Mouse (Mus musculus): ENCODE results near the gene Fjx1. TPM values are rescaled to one million over a fixed set of nuclear protein-coding genes. Genes with fewer than 3 reads are reported as not detected.

Fjx1 gene
- total RNA-seq, 1 experiment, result 17.3 TPM

DNA sequence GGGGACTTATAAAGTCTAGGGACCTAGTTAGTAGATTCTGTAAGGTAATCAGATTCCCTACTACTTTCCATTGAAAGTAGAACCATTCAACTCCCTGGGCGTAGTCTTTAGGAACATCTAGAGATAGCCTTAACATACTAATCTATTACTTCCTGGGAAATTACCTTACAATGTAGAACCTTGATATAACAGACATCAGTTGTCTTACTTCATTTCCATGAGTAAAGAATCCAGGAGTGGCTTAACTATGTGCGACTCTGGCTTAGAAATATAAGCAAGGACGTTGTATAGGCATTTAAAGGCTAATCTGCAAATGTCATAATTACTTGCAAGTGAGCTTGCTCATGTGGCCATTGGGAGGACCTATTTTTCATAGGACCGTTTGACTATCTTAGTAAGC, 49.0 kb downstream of the Fjx1 start:
- Histone ChIP-seq H3K4me1 (ENCODE audit: control insufficient read depth in 2 of 2, insufficient read depth in 2 of 2, low read length in 2 of 2, poor library complexity in 1 of 2) (peaks cover 4 to 6% of the 10 kb centered on the region in 2 experiments; a peak in 2 of 4 replicates), H3K9me3 (ENCODE audit: control insufficient read depth, insufficient read depth, low read depth, low read length) (no peaks in the 10 kb centered on the region), H3K36me3 (ENCODE audit: control insufficient read depth, insufficient read depth, low read length, poor library complexity, severe bottlenecking) (no peaks in the 10 kb centered on the region), H3K27ac (ENCODE audit: insufficient read depth, low read depth, low read length, poor library complexity, severe bottlenecking) (no peak overlapping the region), H3K4me3 (ENCODE audit: insufficient read depth in 1 of 2, low read depth in 1 of 2, low read length in 2 of 2, poor library complexity in 1 of 2, severe bottlenecking in 1 of 2) (no peak overlapping the region), H3K9ac (ENCODE audit: insufficient read depth, low read depth, low read length, poor library complexity, severe bottlenecking) (no peak overlapping the region)
- in situ Hi-C loops (cut with MboI; ENCODE audit: low sequenced_read_pairs in 2 of 2, unreplicated experiment in 2 of 2), result no loop called here
- no peak for DNase-seq (ENCODE audit: low read depth, low spot score)
- TF ChIP-seq ZC3H11A (IDR thresholded peaks at IDR 0.05; ENCODE audit: borderline replicate concordance, low read depth, low read length) (no peak), ZNF384 (IDR thresholded peaks at IDR 0.05; ENCODE audit: low read depth, low read length) (0 out of 2 replicates have a peak, but pooled peaks have one; percentile 40)

DNA sequence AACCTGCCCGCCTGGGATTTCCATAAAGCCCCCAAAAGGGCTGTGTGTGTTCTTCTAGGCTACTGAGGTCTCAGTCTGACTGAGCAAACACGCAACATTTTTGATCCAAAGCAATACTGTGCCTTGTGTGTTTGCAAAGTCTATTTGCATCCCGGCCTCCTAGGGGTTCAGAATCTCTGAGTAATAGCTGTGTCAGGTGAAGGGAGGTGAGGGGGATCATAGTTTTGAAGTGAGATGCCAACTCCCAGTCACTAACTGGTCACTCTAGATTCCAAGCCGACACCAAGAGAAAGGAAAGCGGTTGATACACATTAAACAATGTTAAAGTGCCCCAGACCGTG, 51.0 kb downstream of the Fjx1 start:
- in situ Hi-C loops (cut with MboI; ENCODE audit: low sequenced_read_pairs in 2 of 2, unreplicated experiment in 2 of 2), result no loop called here
- Histone ChIP-seq H3K9me3 (ENCODE audit: control insufficient read depth, insufficient read depth, low read depth, low read length) (no peaks in the 10 kb centered on the region), H3K9ac (ENCODE audit: insufficient read depth, low read depth, low read length, poor library complexity, severe bottlenecking) (peak overlapping the region; percentile 80; the same call in 1 of the 2 replicates), H3K4me3 (ENCODE audit: insufficient read depth in 1 of 2, low read depth in 1 of 2, low read length in 2 of 2, poor library complexity in 1 of 2, severe bottlenecking in 1 of 2) (peak overlapping the region; percentile 75 to 83), H3K27ac (ENCODE audit: insufficient read depth, low read depth, low read length, poor library complexity, severe bottlenecking) (no peak overlapping the region), H3K36me3 (ENCODE audit: control insufficient read depth, insufficient read depth, low read length, poor library complexity, severe bottlenecking) (no peaks in the 10 kb centered on the region), H3K4me1 (ENCODE audit: control insufficient read depth in 2 of 2, insufficient read depth in 2 of 2, low read length in 2 of 2, poor library complexity in 1 of 2) (peaks cover 4% of the 10 kb centered on the region in 2 experiments; a peak in 2 of 4 replicates)
- TF ChIP-seq MAFK (IDR thresholded peaks at IDR 0.05; ENCODE audit: insufficient read depth, low read depth, low read length), result no peak
- TF ChIP-seq HCFC1 (IDR thresholded peaks at IDR 0.05; ENCODE audit: borderline replicate concordance, insufficient read depth, low read length), result no peak
- no peak for TF ChIP-seq ZC3H11A (IDR thresholded peaks at IDR 0.05; ENCODE audit: borderline replicate concordance, low read depth, low read length)
- no peak for TF ChIP-seq ZNF384 (IDR thresholded peaks at IDR 0.05; ENCODE audit: low read depth, low read length)
- no peak for TF ChIP-seq CHD2 (IDR thresholded peaks at IDR 0.05; ENCODE audit: low read depth, low read length)
- no peak for DNase-seq (ENCODE audit: low read depth, low spot score)

DNA sequence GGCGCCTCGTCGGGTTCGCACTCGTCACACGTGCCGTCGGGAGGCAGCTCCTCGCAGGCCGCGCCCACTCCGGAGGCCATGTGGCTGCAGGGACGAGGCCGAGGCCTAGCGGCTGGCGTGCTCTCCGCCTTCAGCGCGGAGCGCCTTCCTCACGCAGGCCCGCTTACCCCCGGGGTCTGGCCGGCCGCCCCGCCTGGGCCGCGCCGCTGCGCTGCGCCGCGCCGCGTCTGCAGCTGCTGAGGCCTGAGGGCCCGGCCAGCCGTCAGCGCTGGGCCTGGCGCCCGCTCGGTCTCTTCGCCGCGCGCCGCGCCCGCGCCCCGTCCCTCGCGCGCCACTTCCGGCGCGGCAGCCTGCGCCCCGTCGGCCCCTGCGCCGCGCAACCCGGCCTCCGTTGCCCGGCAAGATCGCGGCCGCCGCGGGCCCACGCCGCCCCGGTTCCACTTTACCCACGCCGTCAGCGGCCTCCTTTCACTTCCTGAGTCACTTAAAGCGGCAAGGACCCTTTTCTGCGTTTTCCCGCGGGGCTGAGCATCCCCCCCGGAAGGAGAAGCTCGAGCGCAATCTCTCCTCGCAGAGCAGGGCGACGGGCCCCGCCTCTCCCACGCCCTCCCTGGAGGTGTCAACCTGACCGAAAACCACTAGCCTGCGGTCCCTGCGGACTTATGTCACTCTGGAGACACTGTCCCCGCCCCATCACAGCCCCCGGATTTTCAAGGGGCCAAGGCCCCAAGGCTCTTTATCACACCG, 51.5 kb downstream of the Fjx1 start:
- peaks cover 4% of the 10 kb centered on the region in 2 experiments; a peak in 2 of 4 replicates for H3K4me1 ChIP-seq (ENCODE audit: control insufficient read depth in 2 of 2, insufficient read depth in 2 of 2, low read length in 2 of 2, poor library complexity in 1 of 2)
- DNase-seq (ENCODE audit: low read depth, low spot score), result peak; percentile 61
- no peak for TF ChIP-seq CHD2 (IDR thresholded peaks at IDR 0.05; ENCODE audit: low read depth, low read length)
- no peak for TF ChIP-seq ZNF384 (IDR thresholded peaks at IDR 0.05; ENCODE audit: low read depth, low read length)
- TF ChIP-seq MAFK (IDR thresholded peaks at IDR 0.05; ENCODE audit: insufficient read depth, low read depth, low read length), result no peak
- TF ChIP-seq ZC3H11A (IDR thresholded peaks at IDR 0.05; ENCODE audit: borderline replicate concordance, low read depth, low read length), result no peak
- no peak for TF ChIP-seq HCFC1 (IDR thresholded peaks at IDR 0.05; ENCODE audit: borderline replicate concordance, insufficient read depth, low read length)
- peak overlapping the region; percentile 80 for H3K9ac ChIP-seq (ENCODE audit: insufficient read depth, low read depth, low read length, poor library complexity, severe bottlenecking)
- no peaks in the 10 kb centered on the region for H3K36me3 ChIP-seq (ENCODE audit: control insufficient read depth, insufficient read depth, low read length, poor library complexity, severe bottlenecking)
- no peak overlapping the region for H3K27ac ChIP-seq (ENCODE audit: insufficient read depth, low read depth, low read length, poor library complexity, severe bottlenecking)
- H3K9me3 ChIP-seq (ENCODE audit: control insufficient read depth, insufficient read depth, low read depth, low read length), result no peaks in the 10 kb centered on the region
- peak overlapping the region; percentile 75 to 83 for H3K4me3 ChIP-seq (ENCODE audit: insufficient read depth in 1 of 2, low read depth in 1 of 2, low read length in 2 of 2, poor library complexity in 1 of 2, severe bottlenecking in 1 of 2)
- in situ Hi-C loops (cut with MboI; ENCODE audit: low sequenced_read_pairs in 2 of 2, unreplicated experiment in 2 of 2), result no loop called here

DNA sequence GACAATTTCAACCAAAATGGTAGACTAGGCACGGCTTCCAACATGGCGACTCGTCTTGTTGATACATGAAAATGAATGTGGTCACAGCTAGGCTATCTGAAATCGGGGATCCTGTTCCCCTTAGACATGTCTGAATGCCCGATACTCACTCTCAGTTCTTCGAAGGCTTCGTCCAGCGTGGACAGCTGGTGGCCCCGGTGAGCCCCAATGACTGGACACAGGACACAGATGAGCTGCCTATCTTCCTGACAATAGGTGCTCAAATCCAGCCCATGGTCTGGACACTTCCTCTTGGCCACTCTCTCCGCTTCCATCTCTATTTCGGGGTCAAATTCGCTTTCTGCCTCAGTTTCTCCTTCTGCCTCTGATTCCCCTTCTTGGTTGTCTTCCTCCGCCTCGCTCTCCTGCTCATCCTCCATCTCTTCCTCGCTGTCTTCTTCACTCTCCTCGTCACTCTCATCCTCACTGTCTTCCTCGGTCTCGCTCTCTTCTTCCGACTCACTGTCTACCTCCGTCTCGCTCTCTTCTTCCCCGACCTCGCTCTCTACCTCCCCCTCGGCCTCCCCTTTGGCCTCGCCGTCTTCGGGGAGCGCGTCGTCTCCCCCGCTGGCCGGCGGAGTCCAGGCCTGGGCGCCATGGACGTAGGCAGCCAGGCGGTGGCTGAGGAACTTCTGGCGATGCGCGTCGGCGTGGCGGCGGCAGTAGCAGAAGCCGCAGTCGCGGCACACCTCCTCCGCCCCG, 52.3 kb downstream of the Fjx1 start:
- DNase-seq (ENCODE audit: low read depth, low spot score), result no peak
- H3K27ac ChIP-seq (ENCODE audit: insufficient read depth, low read depth, low read length, poor library complexity, severe bottlenecking), result no peak overlapping the region

More for the DNA sequence above, 52.3 kb downstream of the Fjx1 start:
- H3K36me3 ChIP-seq (ENCODE audit: control insufficient read depth, insufficient read depth, low read length, poor library complexity, severe bottlenecking), result no peaks in the 10 kb centered on the region
- in situ Hi-C loops (cut with MboI; ENCODE audit: low sequenced_read_pairs in 2 of 2, unreplicated experiment in 2 of 2), result no loop called here
- TF ChIP-seq CHD2 (IDR thresholded peaks at IDR 0.05; ENCODE audit: low read depth, low read length) (no peak), ZNF384 (IDR thresholded peaks at IDR 0.05; ENCODE audit: low read depth, low read length) (no peak)
- peak overlapping the region; percentile 52 to 83 for H3K4me3 ChIP-seq (ENCODE audit: insufficient read depth in 1 of 2, low read depth in 1 of 2, low read length in 2 of 2, poor library complexity in 1 of 2, severe bottlenecking in 1 of 2)
- no peaks in the 10 kb centered on the region for H3K9me3 ChIP-seq (ENCODE audit: control insufficient read depth, insufficient read depth, low read depth, low read length)
- H3K4me1 ChIP-seq (ENCODE audit: control insufficient read depth in 2 of 2, insufficient read depth in 2 of 2, low read length in 2 of 2, poor library complexity in 1 of 2), result peaks cover 4% of the 10 kb centered on the region in 2 experiments; a peak in 2 of 4 replicates
- H3K9ac ChIP-seq (ENCODE audit: insufficient read depth, low read depth, low read length, poor library complexity, severe bottlenecking), result peak overlapping the region; percentile 80

Other genes starting within 250 kb of the Fjx1 start
- gene Trim44, start 44.7 kb downstream of the Fjx1 start, total RNA-seq (2012; rRNA removed), result 26.1 and 32.0 TPM in 2 replicates
- 0.49 and 1.4 TPM in 2 replicates for gene Pamr1, start 97.5 kb upstream of the Fjx1 start, total RNA-seq (2012; rRNA removed)
- gene Slc1a2, start 206.2 kb upstream of the Fjx1 start, total RNA-seq (2012; rRNA removed), result 0.40 and 0.48 TPM in 2 replicates